Mouse (Mus musculus): Measurements from ENCODE around the gene Mrpl53.

DNA sequence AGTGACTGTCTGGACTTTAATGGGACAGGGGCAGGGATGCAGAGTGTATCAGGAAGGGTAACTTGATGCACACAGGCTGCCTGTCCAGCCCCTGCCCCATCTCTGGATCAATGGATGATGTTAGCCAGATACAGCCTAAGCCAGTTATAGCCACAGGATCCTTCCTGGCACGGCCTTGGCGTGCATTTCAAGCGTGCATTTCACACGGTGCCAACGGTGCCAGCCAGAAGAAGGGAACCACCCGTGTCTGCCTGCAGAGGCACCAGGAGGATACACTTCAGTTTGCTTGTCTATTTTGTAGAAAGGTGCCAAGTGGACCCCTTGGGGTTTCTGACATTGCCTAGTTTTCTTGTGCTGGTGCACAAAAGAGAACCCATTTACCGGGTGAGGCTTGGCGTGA, 31.2 kb downstream of the Mrpl53 start:
- TF ChIP-seq CTCF (conservative IDR thresholded peaks at IDR 0.05; ENCODE audit: low read length) (no peak), NANOG (IDR thresholded peaks at IDR 0.05; ENCODE audit: borderline replicate concordance, low read length) (no peak), POU5F1 (IDR thresholded peaks at IDR 0.05; ENCODE audit: borderline replicate concordance, low read length) (no peak)
